Mouse (Mus musculus) megakaryocyte, embryonic 14.5 days (primary cell): ENCODE data around the gene Lamb3. TPM values are rescaled to one million over a fixed set of nuclear protein-coding genes. Genes with fewer than 3 reads are reported as not detected.

Experiments
- H3K27me3 ChIP-seq: replicated peaks from 2 replicates; pipeline ENCODE3; 2012; ENCODE audit warnings: inconsistent platforms
- H3K36me3 ChIP-seq: replicated peaks from 2 replicates; pipeline ENCODE3; 2012; ENCODE audit warnings: low read length, inconsistent platforms, mixed read lengths
- H3K4me1 ChIP-seq: 2 replicates; pipeline ENCODE4 v1.6.1; 2012; ENCODE audit warnings: inconsistent platforms
- H3K4me3 ChIP-seq: replicated peaks from 2 replicates; pipeline ENCODE3; 2012; ENCODE audit warnings: moderate library complexity, mild to moderate bottlenecking, inconsistent platforms
- H3K9me3 ChIP-seq: 2 replicates; pipeline ENCODE4 v1.6.1; 2012; ENCODE audit warnings: inconsistent platforms
- FLI1 ChIP-seq: IDR thresholded peaks from 2 replicates; pipeline ENCODE4 v1.6.1; 2012; ENCODE audit warnings: low read length, inconsistent platforms, mixed read lengths
- GATA1 ChIP-seq: IDR thresholded peaks from 3 replicates; pipeline ENCODE4 v1.6.1; 2012; ENCODE audit warnings: mixed read lengths, low read length, inconsistent platforms, borderline replicate concordance
- polyA plus RNA-seq: library from polyadenylated mRNA; stranded (reverse); fragments of >175 nt; gene quantifications from 2 replicates; pipeline ENCODE4 v1.2.3, GENCODE M21; 2012; ENCODE audit warnings: low replicate concordance; ENCODE audit not compliant: insufficient read depth

Gene Lamb3
- polyA plus RNA-seq, 1 experiment = 0.31 TPM

DNA sequence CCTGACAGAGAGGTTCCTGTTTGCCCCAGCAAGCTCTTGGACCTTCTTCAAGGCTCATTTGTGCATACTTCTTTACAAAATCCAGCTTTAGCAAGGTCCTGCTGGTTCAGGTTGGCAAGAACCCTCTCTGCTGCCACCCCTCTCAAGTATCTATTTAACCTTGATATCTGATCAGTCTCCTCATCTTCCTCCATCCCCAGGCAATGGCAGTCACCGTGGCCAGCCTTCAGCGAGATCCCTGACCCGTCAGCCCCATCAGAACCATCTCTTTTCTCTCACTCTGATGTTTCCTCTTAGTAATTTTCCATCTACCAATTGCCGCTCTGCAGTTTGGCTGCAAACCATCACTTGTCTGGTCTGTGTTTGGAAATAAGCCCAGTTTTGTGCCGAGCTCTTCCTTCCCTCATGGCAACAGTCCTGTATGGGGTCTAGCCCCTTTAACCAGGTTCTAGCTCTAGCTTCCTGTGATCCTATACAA, 49.2 kb downstream of the Lamb3 start:
- TF ChIP-seq FLI1 (no peak), GATA1 (no peak)
- H3K4me3 ChIP-seq = no peak overlapping the region
- no peaks in the 10 kb centered on the region for H3K9me3 ChIP-seq
- no peaks in the 10 kb centered on the region for H3K36me3 ChIP-seq
- peaks cover under 1% of the 10 kb centered on the region for H3K4me1 ChIP-seq
- peaks cover 3% of the 10 kb centered on the region for H3K27me3 ChIP-seq

DNA sequence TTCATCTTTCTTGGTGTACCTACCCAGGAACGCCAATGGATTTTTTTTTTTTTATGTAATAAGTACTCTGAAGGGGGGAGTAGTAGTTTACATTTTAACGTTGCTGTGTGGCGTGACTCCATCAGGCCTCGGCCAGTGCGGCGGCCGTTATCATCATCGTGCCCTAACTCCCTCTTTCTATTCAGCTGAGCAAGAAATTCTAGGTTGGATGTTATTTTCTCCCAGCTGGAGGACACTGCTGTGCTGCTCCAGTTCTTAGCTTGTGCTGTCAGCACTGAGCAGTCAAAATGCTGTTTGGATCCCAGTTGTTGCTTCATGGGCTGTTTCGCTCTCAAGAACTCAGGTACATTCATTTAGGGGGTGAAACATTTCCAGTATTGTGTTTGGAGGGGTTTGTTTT, 52.1 kb downstream of the Lamb3 start:
- H3K4me1 ChIP-seq = peaks cover 27% of the 10 kb centered on the region
- TF ChIP-seq FLI1 (no peak), GATA1 (no peak)
- no peaks in the 10 kb centered on the region for H3K36me3 ChIP-seq
- H3K9me3 ChIP-seq = no peaks in the 10 kb centered on the region
- no peak overlapping the region for H3K4me3 ChIP-seq
- peaks cover 3% of the 10 kb centered on the region for H3K27me3 ChIP-seq

DNA sequence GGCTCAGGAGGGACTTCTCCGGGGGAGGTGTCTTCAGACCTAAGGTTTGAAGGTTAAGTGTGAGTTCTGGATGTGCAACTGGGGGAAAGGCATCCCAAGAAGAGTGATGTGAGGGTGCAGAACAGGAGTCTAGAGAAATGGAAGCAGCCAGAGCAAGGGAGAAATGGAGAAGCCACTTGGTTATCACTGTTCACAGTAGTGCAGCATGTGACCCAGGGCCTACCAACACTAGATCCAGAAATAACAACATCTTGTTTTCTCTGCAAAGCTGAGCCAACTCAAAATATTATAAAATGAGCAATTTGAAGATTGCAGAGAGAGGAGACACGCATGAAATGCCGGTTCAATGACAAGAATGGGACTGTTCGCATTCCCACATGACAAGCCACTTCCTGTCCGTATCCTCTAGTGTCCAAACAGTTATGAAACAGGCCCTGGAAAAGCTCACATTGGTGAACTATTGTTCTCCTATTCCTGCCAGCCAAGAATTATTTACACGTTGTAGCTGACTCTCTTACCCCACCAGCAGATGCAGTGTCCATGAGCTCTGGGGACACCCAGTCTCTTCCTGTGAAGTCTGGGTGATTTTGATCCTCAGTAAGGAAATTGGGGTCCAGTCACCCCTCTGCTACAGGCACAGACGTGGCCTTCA, 54.5 kb downstream of the Lamb3 start:
- no peak overlapping the region for H3K4me3 ChIP-seq
- TF ChIP-seq FLI1 (no peak), GATA1 (no peak)
- peaks cover 31% of the 10 kb centered on the region for H3K4me1 ChIP-seq
- H3K36me3 ChIP-seq = no peaks in the 10 kb centered on the region
- no peaks in the 10 kb centered on the region for H3K9me3 ChIP-seq
- H3K27me3 ChIP-seq = peaks cover 5% of the 10 kb centered on the region

DNA sequence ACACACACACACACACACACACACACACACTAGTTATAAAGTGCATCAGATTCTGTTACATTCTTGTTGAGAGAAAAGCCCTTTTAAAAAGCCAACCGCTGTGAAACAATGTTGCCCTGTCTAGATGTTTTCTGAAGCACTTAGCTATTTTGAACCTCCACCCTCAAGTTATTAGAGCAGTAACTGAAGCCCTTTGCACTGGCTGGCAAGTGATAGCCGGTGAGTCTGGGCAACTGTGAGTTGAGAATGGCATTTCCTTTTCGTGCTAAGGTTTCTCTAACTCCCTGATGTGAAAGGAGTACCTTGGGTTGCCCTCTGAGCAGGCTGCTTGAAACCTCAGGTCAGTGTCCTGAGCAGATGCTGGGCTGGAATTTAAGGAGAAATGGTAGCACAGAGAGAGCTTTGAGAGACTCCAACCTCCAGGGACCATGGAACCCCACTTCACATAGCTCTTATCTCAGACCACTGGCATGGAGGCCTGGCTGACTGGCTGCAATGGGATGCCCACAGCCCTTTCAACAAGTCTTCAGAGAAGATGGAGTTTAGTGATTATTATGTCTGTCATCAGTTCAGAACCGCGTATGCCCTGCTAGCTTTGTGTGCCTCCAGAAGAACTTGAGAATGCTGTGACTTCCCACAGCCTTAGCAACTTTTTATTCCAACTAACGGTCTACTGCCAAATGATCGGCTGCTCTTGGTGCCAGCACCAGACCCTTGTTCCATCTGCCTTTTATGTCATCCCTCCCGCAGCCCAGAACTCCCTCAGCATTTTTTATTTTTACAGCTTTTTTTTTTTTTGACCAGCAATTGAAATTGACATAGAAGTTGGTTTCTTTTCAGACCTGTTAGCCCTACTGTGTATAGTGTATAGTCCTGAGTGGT, 55.8 kb downstream of the Lamb3 start:
- H3K36me3 ChIP-seq = no peaks in the 10 kb centered on the region
- H3K27me3 ChIP-seq = peaks cover 5% of the 10 kb centered on the region
- TF ChIP-seq FLI1 (no peak), GATA1 (no peak)
- H3K4me3 ChIP-seq = no peak overlapping the region
- no peaks in the 10 kb centered on the region for H3K9me3 ChIP-seq
- H3K4me1 ChIP-seq = peaks cover 31% of the 10 kb centered on the region

DNA sequence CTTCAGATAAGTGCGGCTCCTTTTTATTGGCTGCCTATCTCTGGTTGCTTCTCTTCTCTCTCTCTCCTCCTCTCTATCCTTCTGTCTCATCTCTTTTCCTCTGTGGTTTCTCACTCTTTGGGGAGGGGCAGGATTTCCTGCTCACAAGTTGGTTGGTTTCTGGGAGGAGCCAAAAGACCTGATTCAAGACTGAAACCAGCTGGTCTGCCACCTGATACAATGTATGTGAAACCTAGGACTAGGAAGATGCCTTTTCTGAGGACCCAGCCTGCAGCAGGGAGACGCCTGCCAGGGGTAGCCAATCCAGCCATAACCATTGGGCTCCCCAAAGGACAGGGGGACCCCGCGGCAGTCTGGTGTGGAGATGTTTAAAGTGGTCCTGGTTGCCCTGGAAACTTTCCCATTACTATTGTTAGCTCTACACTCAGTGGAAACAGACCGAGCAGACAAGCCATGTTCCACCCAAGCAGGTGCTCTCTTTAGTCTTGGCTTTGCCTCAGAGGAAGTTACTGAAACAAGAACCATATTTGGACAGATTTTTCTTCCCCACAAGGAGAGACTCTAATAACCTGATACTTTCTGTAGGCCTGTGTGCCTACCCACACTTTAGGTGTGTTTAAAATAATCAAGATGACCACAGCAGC, 56.6 kb downstream of the Lamb3 start, which contains the start of gene Hsd11b1:
Gene Hsd11b1, minus strand, starts transcription at position 121 of the 644 bp plus-strand sequence.
- TF ChIP-seq FLI1 (no peak), GATA1 (no peak)
- no peaks in the 10 kb centered on the region for H3K36me3 ChIP-seq
- peaks cover 31% of the 10 kb centered on the region for H3K4me1 ChIP-seq
- peaks cover 7% of the 10 kb centered on the region for H3K27me3 ChIP-seq
- no peaks in the 10 kb centered on the region for H3K9me3 ChIP-seq
- no peak within 1 kb of the TSS for H3K4me3 ChIP-seq

DNA sequence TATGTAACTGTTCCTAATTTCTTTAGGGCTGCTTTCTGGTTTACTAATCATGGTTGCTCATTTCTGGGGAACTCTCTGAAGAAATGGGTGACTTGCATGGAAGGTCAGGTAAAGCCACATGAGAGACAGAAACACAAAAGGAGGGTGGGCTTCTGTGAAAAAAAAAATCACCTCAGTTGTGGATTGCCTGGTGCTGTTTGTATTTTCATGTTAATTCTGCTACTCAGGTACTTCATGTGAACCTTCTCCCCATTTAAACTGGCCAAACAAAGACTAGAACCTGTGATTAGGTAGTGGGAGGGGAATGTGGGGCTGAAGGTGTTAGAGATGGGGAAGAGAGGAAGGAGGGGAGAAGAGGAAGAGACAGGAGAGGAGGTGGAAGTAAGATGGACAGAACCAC, 58.2 kb downstream of the Lamb3 start:
- no peak overlapping the region for H3K4me3 ChIP-seq
- no peak for TF ChIP-seq GATA1
- no peak for TF ChIP-seq FLI1
- peaks cover 31% of the 10 kb centered on the region for H3K4me1 ChIP-seq
- H3K36me3 ChIP-seq = no peaks in the 10 kb centered on the region
- H3K27me3 ChIP-seq = peaks cover 5% of the 10 kb centered on the region
- H3K9me3 ChIP-seq = no peaks in the 10 kb centered on the region

DNA sequence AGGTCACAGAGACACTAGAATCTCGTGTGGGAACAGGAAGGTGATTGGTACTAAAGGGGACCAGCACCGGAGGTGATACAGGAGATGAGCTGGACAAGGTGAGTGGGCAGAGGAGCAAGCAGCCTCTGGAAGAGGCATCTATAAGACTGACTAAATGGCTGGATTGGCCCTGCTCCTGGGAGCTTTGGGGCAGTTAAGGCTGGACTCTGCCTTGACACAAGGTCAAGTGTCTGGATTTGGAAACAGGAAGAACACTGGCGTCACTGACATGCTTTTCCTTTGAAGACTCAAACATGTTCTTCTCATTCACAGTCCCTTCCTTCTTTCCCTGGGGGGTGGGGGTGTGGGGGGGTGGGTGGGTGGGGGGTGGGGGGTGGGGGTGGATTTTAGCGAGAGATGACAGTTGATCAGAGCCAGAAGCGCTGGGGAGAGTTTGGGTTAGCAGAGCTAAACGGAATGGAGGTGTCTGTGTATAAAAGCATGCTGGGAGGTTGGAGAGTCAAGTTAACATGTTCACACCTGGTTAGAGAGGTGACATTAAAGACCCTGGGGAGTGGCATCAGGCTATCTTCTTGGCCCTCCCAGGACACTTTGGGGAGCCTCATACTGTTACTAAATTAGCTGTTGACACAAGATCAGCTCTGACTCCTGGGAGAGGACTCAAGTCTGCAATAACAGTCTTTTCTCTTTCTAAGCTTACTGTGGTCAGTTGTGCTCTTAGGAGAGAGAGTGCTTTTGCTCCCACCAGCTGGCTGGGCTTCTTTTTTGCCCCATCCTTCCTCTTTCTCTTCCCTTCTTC, 63.7 kb downstream of the Lamb3 start:
- Histone ChIP-seq H3K4me1 (peaks cover 6% of the 10 kb centered on the region; the same call in 1 of the 2 replicates), H3K27me3 (peaks cover 17% of the 10 kb centered on the region), H3K4me3 (no peak overlapping the region)

DNA sequence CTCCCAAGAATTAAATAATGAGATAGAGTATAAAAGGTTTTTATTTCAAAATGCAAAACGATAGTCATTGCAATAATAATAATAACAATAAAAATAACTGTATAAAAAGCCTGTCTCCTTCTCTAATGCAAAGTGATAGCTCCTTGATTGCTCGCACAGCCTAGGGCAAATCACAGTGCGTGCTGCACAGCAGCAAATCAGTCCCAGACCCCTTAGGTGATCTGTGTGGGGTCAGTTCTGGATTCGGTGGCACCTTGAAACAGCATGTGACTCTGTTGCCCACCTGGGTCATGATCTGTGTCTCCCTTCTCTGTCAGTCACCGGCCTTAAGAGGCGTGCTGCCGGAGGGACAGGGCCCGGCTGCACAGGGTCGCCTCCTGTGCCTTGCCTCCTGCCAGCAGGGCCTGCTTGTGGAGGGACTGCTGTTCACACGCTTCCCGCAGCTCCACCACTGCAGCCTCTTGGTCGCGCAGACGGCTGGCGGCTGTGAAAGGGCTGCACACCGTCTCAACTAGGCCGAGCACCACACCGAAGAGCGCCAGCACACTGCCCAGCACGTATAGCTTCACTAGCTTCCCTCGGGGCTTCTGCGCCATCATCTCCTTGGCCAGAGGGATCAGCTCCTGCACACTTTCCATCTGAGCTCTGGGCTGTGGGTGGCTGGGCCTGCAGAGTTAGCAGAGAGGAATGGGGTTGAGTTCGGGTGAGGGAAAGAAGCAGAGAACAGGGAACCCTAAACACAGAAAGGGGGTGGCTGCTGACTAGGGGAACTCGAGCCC, 64.8 kb downstream of the Lamb3 start:
- Histone ChIP-seq H3K27me3 (peaks cover 13% of the 10 kb centered on the region), H3K36me3 (no peaks in the 10 kb centered on the region), H3K4me3 (peak overlapping the region; percentile 42), H3K4me1 (peaks cover 6% of the 10 kb centered on the region; the same call in 1 of the 2 replicates), H3K9me3 (no peaks in the 10 kb centered on the region)
- no peak for TF ChIP-seq FLI1
- TF ChIP-seq GATA1 = no peak

More for the DNA sequence above, 63.7 kb downstream of the Lamb3 start:
- Histone ChIP-seq H3K36me3 (no peaks in the 10 kb centered on the region), H3K9me3 (no peaks in the 10 kb centered on the region)
- TF ChIP-seq FLI1 (no peak), GATA1 (no peak)
